Mouse (Mus musculus) lung, embryonic 14.5 days (tissue): ENCODE data around the gene Snapc3. TPM values are rescaled to one million over a fixed set of nuclear protein-coding genes. Genes with fewer than 3 reads are reported as not detected.
"Not testable (repeated sequence)": the region's sequence is repeated elsewhere in the genome, so short reads cannot be mapped to it uniquely, and the experiment has no call there.

Experiments
- ATAC-seq: fragments of 200-750 bp; cut with Nextera tagmentation; 2 replicates; pipeline ENCODE4 v1.8.0; 2017; ENCODE audit warnings: mild to moderate bottlenecking, moderate TSS enrichment, moderate library complexity; ENCODE audit not compliant: insufficient read depth
- DNase-seq: peaks from one replicate; pipeline ENCODE4 v3.0.0-alpha.2; 2015
- H3K27ac ChIP-seq: fragments of 300-500 bp; sonication (generic); 2 replicates; pipeline ENCODE4 v1.5.1; 2014; ENCODE audit warnings: low read depth, mild to moderate bottlenecking, moderate library complexity
- H3K27me3 ChIP-seq: fragments of 300-500 bp; sonication (generic); 2 replicates; pipeline ENCODE4 v1.6.1; 2014; ENCODE audit warnings: low read length, control low read depth; ENCODE audit not compliant: insufficient read depth
- H3K36me3 ChIP-seq: fragments of 300-500 bp; sonication (generic); 2 replicates; pipeline ENCODE4 v1.6.1; 2014; ENCODE audit warnings: control low read depth; ENCODE audit not compliant: insufficient read depth
- H3K4me1 ChIP-seq: fragments of 300-500 bp; sonication (generic); 2 replicates; pipeline ENCODE4 v1.6.1; 2014; ENCODE audit warnings: antibody characterized with exemption, control low read depth; ENCODE audit not compliant: insufficient read depth
- H3K4me2 ChIP-seq: fragments of 300-500 bp; sonication (generic); 2 replicates; pipeline ENCODE4 v1.6.1; 2014; ENCODE audit warnings: mild to moderate bottlenecking
- H3K4me3 ChIP-seq: fragments of 300-500 bp; sonication (generic); 2 replicates; pipeline ENCODE4 v1.5.1; 2014; ENCODE audit warnings: low read depth, low read length
- H3K9ac ChIP-seq: fragments of 300-500 bp; sonication (generic); 2 replicates; pipeline ENCODE4 v1.6.1; 2014
- H3K9me3 ChIP-seq: fragments of 300-500 bp; sonication (generic); 2 replicates; pipeline ENCODE4 v1.6.1; 2016; ENCODE audit warnings: low read depth, low read length, control low read depth
- CTCF ChIP-seq: IDR thresholded peaks from 2 replicates; pipeline ENCODE4 v1.5.1; 2016; ENCODE audit warnings: antibody characterized with exemption, low read depth
- WGBS: fragments of 180-500 bp; shearing (Covaris S2); extraction: QIAGEN DNeasy Blood & Tissue Kit; methylation state at CpG from one replicate; pipeline ENCODE4 v1.1.7; 2014; 5-methylcytosine and 5-hydroxymethylcytosine counted together
- polyA plus RNA-seq: library from polyadenylated mRNA; unstranded; fragments of >200 nt; fragmentation: Nextera tagmentation; extraction: Ambion mirVana; gene quantifications from 2 replicates; pipeline ENCODE4 v1.2.1, GENCODE M21; 2014

The Snapc3 gene
- polyA plus RNA-seq, 1 experiment from 2014 or later: 48.9 TPM

DNA sequence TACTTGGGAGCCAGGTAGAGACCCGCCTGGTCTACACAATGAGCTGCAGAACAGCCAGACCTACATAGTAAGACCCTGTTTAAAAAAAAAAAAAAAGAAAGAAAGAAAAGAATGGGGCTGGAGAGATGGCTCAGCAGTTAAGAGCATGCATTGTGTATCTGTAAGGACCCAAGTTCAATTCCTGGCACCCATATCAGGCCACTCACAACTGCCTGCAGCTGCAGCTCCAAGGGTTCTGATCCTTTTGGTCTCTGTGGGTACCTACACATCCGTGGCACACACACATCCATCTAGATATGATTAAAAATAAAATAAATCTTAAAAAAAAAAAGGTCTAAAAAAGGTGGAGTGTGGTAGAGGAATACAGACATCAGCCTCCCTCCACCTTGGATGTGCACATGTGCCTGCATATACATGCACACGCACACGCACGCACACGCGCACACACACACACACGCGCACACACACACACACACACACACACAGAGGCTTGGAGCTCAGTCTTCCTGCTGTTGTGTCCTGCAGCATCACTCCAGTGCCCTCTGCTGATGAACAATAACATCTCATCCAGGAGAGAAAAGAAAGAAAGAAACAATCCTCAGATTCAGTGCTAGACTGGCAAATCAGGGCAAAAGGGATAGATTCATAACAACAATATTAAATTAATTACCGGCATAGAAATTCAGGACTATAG, 97.6 kb downstream of the Snapc3 start:
- H3K36me3 ChIP-seq: no peaks in the 10 kb centered on the region
- no peaks in the 10 kb centered on the region for H3K27me3 ChIP-seq
- H3K4me1 ChIP-seq: no peaks in the 10 kb centered on the region
- TF ChIP-seq CTCF: peak; percentile 47
- H3K9ac ChIP-seq: no peak overlapping the region
- DNase-seq (peak; percentile 27), ATAC-seq (no peak)
- H3K4me3 ChIP-seq: no peak overlapping the region
- H3K4me2 ChIP-seq: no peak overlapping the region
- no peak overlapping the region for H3K27ac ChIP-seq
- no peaks in the 10 kb centered on the region for H3K9me3 ChIP-seq
- 80% methylated on average over 10 of the region's 10 CpGs for WGBS

GRCm38 (mm10) chr4:83516144-83516543, 98.6 kb downstream of the Snapc3 start:
- not testable (repeated sequence) for ATAC-seq, H3K9ac ChIP-seq, DNase-seq, H3K4me3 ChIP-seq, H3K4me1 ChIP-seq, H3K4me2 ChIP-seq, H3K36me3 ChIP-seq, H3K9me3 ChIP-seq, H3K27ac ChIP-seq, H3K27me3 ChIP-seq
- WGBS: 88% methylated on average over 5 of the region's 6 CpGs

Other genes starting within 250 kb of the Snapc3 start
- gene Ttc39b, start 93.5 kb upstream of the Snapc3 start, polyA plus RNA-seq: 3.3 and 4.2 TPM in 2 replicates
- gene Psip1, start 68.7 kb downstream of the Snapc3 start, polyA plus RNA-seq: 156 and 170 TPM in 2 replicates
- 3.1 and 3.5 TPM in 2 replicates for gene Ccdc171, start 107.8 kb downstream of the Snapc3 start, polyA plus RNA-seq